ENCODE assay signal across 18 mouse cellular contexts in the genomic region with DNA sequence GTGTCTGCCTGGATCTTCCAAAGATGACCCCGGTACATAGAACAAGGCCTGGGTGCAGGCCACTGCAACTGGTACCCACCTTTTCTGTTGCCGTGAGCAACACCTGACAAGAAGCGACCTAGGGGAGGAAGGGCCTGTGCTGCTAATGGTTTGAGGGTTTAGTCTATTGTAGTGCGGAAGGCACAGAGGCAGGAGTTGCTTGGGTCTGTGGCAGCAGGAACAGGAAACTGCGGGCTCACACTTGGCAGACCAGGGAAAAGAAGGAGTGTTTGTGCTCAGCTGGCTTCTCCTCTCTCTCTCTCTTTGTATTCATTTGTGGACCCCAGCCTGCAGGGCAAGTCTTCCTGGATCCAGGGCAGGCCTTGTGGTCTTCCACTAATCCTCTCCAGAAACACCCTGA.
DNase-seq lines count a peak whose midpoint lies in the region; ATAC-seq lines count a peak whose summit lies in the region.
"Had no signal": no experiment of that assay in that cellular context is flagged by ENCODE, and none has a peak within 500 bp of the region (broad histone marks: within the 10 kb centered on the region; RNA-seq: fewer than 3 reads in every experiment).

No protein-coding gene starts in this region.

- H3K27ac ChIP-seq in forebrain, embryonic 10.5 days: peak overlapping the region; percentile 26; the same call in 1 of the 2 replicates
- H3K27ac ChIP-seq in forebrain, embryonic 11.5 days (ENCODE audit: low read depth, low read length): no peak overlapping the region

- 80% methylated on average over 5 of the region's 5 CpGs for WGBS in forebrain, embryonic 10.5 days
- WGBS in forebrain, embryonic 11.5 days: 91% methylated on average over 5 of the region's 5 CpGs

- no peaks in the 10 kb centered on the region for H3K9me3 ChIP-seq in forebrain, embryonic 10.5 days
- no peaks in the 10 kb centered on the region for H3K9me3 ChIP-seq in forebrain, embryonic 11.5 days (ENCODE audit: control insufficient read depth, low read length)

- H3K4me3 ChIP-seq in forebrain, embryonic 10.5 days: no peak overlapping the region
- H3K4me3 ChIP-seq in forebrain, embryonic 11.5 days (ENCODE audit: low read depth, low read length): no peak overlapping the region

- H3K4me1 ChIP-seq in forebrain, embryonic 10.5 days: peaks cover 33% of the 10 kb centered on the region
- H3K4me1 ChIP-seq in forebrain, embryonic 11.5 days (replicated peaks; ENCODE audit: control insufficient read depth, insufficient read depth, low read length): no peaks in the 10 kb centered on the region

- no peak for DNase-seq in forebrain, embryonic 10.5 days (ENCODE audit: extremely low spot score, low spot score)
- DNase-seq in forebrain, embryonic 11.5 days (ENCODE audit: low spot score): no peak
- DNase-seq in right cerebral cortex, postnatal 25 days: no peak
- DNase-seq: adrenal gland, adult 2 months; adrenal gland, adult 8-10 months; adrenal gland, postnatal 10 days; adrenal gland, postnatal 14 days; adrenal gland, postnatal 25 days; adrenal gland, postnatal 36 days; B cell, adult 2 months; cerebellum, adult 11 months; cerebellum, adult 11-12 months; cerebellum, adult 18-20 months had no signal

- H3K9ac ChIP-seq in forebrain, embryonic 11.5 days (ENCODE audit: low read length): no peak overlapping the region

- no peak for ATAC-seq in forebrain, embryonic 11.5 days (replicated peaks; ENCODE audit: low FRiP score)
- ATAC-seq in hematopoietic stem cell, adult 5-6 weeks (replicated peaks in 1 of 2; ENCODE audit: insufficient read depth in 1 of 2, low FRiP score in 2 of 2, low TSS enrichment in 1 of 2, low read depth in 1 of 2, poor library complexity in 2 of 2, severe bottlenecking in 2 of 2): peak; percentile 56 to 59; a peak in 2 of 4 replicates
- ATAC-seq: activated CD4-positive, CD25-positive, alpha-beta regulatory T cell, adult 4 months; CD4-positive, CD25-positive, alpha-beta regulatory T cell, adult 4 months; Patski had no signal

- H3K36me3 ChIP-seq in forebrain, embryonic 10.5 days (replicated peaks): no peaks in the 10 kb centered on the region
- H3K36me3 ChIP-seq in forebrain, embryonic 11.5 days (ENCODE audit: control insufficient read depth, insufficient read depth, low read length): no peaks in the 10 kb centered on the region
- H3K36me3 ChIP-seq: G1E had no signal

- no peaks in the 10 kb centered on the region for H3K27me3 ChIP-seq in forebrain, embryonic 10.5 days (ENCODE audit: poor library complexity, severe bottlenecking)
- H3K27me3 ChIP-seq in forebrain, embryonic 11.5 days (ENCODE audit: control insufficient read depth, insufficient read depth, low read length): no peaks in the 10 kb centered on the region

- H3K4me2 ChIP-seq in forebrain, embryonic 11.5 days (ENCODE audit: low read depth, low read length, severe bottlenecking): no peak overlapping the region
